Mouse (Mus musculus) WW6 (cell line): ENCODE measurements around the gene Cd300c.
"Not testable (repeated sequence)": the region's sequence is repeated elsewhere in the genome, so short reads cannot be mapped to it uniquely, and the experiment has no call there.

Experiments
- DNase-seq: peaks from one replicate; pipeline ENCODE4 v3.0.0-alpha.2; 2013; ENCODE audit warnings: low read depth, low spot score

Gene Cd300c

DNA sequence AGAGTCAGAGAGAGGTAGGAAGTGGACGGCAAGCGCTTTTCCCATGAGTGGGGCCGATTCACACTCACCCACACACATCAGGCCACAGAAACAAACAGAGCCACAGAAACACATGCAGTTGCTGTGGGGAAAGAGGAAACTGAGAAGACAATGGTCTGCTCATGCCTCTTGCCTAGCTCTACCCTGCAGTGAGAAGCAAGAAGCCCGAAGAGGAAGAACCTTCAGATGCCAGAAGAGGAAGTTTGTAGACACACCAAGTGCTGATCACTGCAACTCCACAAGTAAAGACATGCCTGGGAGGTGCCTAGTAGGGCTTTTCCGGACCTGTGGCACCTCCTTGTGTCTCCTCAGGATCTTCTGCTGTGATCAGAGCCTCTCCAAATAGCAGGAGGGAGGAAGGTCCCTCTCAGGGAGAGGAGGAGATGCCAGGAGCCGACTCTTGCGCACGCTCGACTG lies at the start of gene Cd300c:
Gene Cd300c, minus strand, starts transcription at position 406 of the 456 bp plus-strand sequence.
- DNase-seq: no peak

- DNase-seq: not testable (repeated sequence)
Measured at GRCm38 (mm10) chr11:115016093-115016492, 47.1 kb upstream of the Cd300c start, which contains the start of gene Cd300ld2. Gene Cd300ld2, minus strand, starts transcription at chr11:115016193.

DNA sequence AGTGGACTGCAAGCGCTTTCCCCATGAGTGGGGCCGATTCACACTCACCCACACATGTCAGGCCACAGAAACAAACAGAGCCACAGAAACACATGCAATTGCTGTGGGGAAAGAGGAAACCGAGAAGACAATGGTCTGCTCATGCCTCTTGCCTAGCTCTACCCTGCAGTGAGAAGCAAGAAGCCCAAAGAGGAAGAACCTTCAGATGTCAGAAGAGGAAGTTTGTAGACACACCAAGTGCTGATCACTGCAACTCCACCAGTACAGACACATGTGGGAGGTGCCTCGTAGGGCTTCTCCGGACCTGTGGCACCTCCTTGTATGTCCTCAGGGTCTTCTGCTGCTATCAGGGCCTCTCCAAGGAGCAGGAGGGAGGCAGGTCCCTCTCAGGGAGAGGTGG lies 35.1 kb upstream of the Cd300c start:
- no peak for DNase-seq

DNA sequence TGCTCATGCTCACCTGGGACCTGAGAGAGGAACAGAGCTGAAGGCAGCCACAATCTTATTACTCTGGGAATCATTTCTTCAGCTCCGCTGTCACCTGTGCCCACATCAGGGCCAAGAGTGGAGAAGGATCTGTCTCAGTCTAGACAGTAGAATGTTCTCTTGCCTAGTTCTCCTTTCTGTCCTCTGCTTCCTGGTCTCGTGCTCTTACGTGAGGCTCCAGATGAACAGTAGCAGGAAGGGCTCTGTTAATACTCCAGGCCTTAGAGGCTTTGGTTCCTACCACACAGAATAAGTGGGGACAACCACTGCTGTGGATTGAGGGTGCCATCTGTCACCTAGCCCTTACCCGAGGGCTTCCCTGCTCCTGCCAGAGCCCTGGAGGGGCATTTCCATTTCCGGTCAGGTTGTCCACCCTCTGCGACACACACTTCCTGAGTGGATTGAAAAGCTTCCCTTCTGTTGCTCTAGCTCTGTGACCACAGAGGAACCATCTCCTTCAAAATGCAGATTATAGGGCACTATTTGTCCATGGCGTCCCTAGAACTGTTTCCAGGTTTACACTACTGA lies 32.6 kb upstream of the Cd300c start, which contains the start of gene Cd300c2:
Gene Cd300c2, minus strand, starts transcription at position 407 of the 567 bp plus-strand sequence.
- DNase-seq: no peak

- DNase-seq: no peak
Measured at GRCm38 (mm10) chr11:114989793-114990192, 20.8 kb upstream of the Cd300c start, which contains the start of gene Cd300ld. Gene Cd300ld, minus strand, starts transcription at chr11:114989922.

DNA sequence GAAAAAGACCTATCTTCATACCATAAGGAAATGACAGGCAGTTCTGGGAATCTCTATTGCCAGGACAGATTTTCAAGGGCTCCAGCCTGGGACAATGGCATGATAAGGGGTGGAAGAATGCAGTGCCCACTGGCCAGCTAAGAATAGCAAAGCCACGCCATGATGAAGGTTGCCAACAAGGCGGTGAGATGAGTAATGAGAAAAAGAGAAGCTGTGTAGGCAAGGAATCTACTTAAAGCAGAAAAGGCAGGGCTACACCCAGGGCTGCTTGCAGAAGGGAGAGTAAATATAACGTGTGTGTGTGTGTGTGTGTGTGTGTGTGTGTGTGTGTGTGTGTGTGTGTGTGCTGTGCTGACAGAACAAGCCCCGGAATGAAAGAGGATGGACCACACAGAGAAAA lies 12.9 kb upstream of the Cd300c start:
- DNase-seq: no peak

- DNase-seq: no peak
Measured at GRCm38 (mm10) chr11:114972726-114973125, 3.8 kb upstream of the Cd300c start.

- DNase-seq: no peak
Measured at GRCm38 (mm10) chr11:114965182-114965828, 3.7 kb downstream of the Cd300c start.

DNA sequence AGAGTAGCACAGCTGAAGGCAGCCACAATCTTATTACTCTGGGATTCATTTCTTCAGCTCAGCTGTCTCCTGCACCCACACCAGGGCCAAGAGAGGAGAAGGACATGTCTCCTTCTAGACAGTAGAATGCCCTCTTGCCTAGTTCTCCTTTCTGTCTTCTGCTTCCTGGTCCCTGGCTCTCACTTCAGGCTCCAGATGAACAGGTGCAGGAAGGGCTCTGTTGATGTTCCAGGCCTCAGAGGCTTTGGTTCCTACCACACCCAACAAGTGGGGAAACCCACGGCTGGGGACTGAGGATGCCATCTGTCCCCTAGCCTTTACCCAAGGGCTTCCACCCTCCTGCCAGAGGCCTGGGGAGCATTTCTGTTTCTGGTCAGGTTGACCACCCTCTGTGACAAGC lies 8.6 kb downstream of the Cd300c start:
- DNase-seq: no peak

- no peak for DNase-seq
Measured at GRCm38 (mm10) chr11:114934144-114934543, 34.8 kb downstream of the Cd300c start, which contains the start of gene Cd300lb. Gene Cd300lb, minus strand, starts transcription at chr11:114934386.

DNA sequence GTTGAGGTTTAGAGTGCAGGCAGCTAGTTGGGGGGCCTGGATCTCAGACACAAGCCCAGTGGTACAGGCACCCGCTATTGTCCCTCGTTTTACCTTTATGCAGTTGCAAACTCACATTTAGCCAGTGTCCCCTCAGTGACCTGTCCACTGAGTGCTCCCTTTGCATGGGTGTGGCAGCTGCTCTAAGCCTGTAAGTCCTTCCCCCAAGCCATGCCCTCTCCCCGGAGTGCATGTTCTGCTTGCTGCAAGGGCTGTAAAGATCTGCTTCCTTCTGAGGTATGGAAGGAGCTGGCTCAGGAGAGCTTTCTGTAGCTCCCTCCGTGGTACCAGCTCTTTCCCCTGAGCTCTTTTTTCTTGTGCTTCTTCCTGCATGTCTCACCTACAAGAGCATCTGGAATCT lies 35.4 kb downstream of the Cd300c start:
- no peak for DNase-seq

DNA sequence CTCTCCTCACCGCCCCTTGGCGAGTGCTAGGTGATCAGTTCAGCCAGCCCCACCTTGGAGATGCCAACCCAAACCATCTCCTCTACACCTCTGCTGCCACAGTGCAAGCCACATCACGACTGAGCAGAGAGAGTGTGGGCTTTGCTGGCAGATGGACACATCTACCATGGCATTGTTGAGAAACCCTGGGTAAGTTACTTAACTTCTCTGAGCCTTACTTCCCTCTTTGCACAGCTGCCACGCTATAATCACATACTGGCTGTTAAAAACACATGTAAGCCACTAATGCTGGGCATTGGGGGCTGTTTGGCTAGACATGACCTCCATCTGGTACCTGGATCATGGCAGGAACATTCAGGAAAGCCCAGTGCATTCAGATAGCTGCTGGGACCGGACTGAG lies 37.9 kb downstream of the Cd300c start:
- no peak for DNase-seq

DNA sequence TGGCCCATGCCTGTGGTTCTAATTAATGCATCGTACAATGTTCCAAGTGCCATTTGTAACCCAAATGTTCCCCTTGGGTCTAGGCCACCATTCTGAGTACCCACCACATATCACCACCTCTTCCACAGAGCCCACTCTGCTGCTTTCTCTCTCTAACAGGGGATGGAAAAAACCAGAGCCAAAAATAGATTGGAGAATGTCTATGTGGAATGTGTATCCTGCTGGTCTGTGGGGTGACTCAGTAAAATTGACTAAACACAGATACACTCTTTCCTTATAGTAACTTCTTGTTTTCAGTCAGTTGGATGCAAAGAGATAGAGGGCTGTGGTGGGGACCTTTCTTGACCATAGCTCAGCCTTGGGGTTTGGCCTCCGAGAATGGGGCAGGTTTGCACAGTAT lies 39.4 kb downstream of the Cd300c start:
- DNase-seq: no peak

DNA sequence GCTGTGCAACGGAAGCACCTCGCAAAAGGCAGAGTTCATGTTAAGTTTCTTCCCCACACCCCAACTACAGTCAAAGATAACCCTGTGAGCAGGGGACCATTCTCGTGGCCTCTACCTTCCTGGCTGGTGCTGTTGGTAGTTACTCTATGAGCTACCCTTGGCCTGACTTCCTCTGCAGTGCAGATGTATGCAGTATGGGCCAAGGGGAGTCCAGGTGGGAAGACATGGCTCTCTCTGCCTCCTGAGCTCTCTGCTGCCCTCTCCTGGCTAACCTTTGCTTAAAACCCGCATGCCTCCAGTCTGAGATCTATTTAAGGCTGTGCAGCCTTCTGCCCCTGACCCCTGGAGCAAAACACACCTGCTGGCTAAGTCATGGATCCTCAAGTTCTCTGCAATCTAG lies 45.0 kb downstream of the Cd300c start:
- DNase-seq: peak; percentile 54

- DNase-seq: no peak
Measured at GRCm38 (mm10) chr11:114922439-114922838, 46.5 kb downstream of the Cd300c start.

GRCm38 (mm10) chr11:114917120-114917519 lies 51.8 kb downstream of the Cd300c start:
- DNase-seq: no peak

- DNase-seq: no peak
Measured at GRCm38 (mm10) chr11:114914978-114915377, 54.0 kb downstream of the Cd300c start.

- DNase-seq: peak; percentile 33
Measured at GRCm38 (mm10) chr11:114912847-114913246, 56.1 kb downstream of the Cd300c start.

- peak; percentile 14 for DNase-seq
Measured at GRCm38 (mm10) chr11:114909538-114909937, 59.4 kb downstream of the Cd300c start.

- DNase-seq: no peak
Measured at GRCm38 (mm10) chr11:114908086-114908485, 60.9 kb downstream of the Cd300c start.

GRCm38 (mm10) chr11:114907567-114907966 lies 61.4 kb downstream of the Cd300c start:
- DNase-seq: no peak
